Mouse (Mus musculus) liver, adult 10 weeks (tissue): ENCODE data around the gene Olfr156. TPM values are rescaled to one million over a fixed set of nuclear protein-coding genes. Genes with fewer than 3 reads are reported as not detected.

ENCODE experiments used
- polyA plus RNA-seq: library from polyadenylated mRNA; stranded (reverse); fragments of 350-450 nt; fragmentation: Illumina TruSeq; extraction: RNeasy Lipid Tissue Mini Kit (QIAGEN cat#74804); gene quantifications from one replicate; pipeline ENCODE4 v1.2.3, GENCODE M21; 2014; ENCODE audit warnings: low read depth, low replicate concordance

Gene Olfr156
- not detected for polyA plus RNA-seq

GRCm38 (mm10) chr4:43823845-43824337 lies at the start of gene Olfr156:
TSS of gene Olfr156 (minus strand) at chr4:43823895.

GRCm38 (mm10) chr4:43851265-43851664 lies 27.6 kb upstream of the Olfr156 start, which contains the start of gene Olfr155:
TSS of gene Olfr155 (plus strand) at chr4:43851565.

GRCm38 (mm10) chr4:43840101-43840500 lies 16.4 kb upstream of the Olfr156 start, which contains the start of gene Olfr157:
TSS of gene Olfr157 (minus strand) at chr4:43840201.

GRCm38 (mm10) chr4:43770909-43771308 lies 52.8 kb downstream of the Olfr156 start, which contains the start of gene Olfr159:
TSS of gene Olfr159 (minus strand) at chr4:43771009.

Other genes starting within 250 kb of the Olfr156 start
- gene Rgp1, start 245.2 kb downstream of the Olfr156 start, polyA plus RNA-seq = 5.0 TPM
- 2.2 TPM for gene Gba2, start 245.0 kb downstream of the Olfr156 start, polyA plus RNA-seq
- gene Msmp, start 239.4 kb downstream of the Olfr156 start, polyA plus RNA-seq = not detected
- gene Npr2, start 192.0 kb downstream of the Olfr156 start, polyA plus RNA-seq = 17.8 TPM
- gene Spag8, start 170.3 kb downstream of the Olfr156 start, polyA plus RNA-seq = not detected
- 23.0 TPM for gene Hint2, start 167.4 kb downstream of the Olfr156 start, polyA plus RNA-seq
- gene Tmem8b, start 154.9 kb downstream of the Olfr156 start, polyA plus RNA-seq = 0.72 TPM
- gene Fam221b, start 154.8 kb downstream of the Olfr156 start, polyA plus RNA-seq = not detected
- gene Olfr70, start 123.1 kb downstream of the Olfr156 start, polyA plus RNA-seq = not detected
- not detected for gene Olfr71, start 113.6 kb downstream of the Olfr156 start, polyA plus RNA-seq
- not detected for gene Hrct1, start 96.7 kb downstream of the Olfr156 start, polyA plus RNA-seq
- gene Spaar, start 93.9 kb downstream of the Olfr156 start, polyA plus RNA-seq = not detected
- not detected for gene Olfr159, start 52.9 kb downstream of the Olfr156 start, polyA plus RNA-seq
- gene Olfr157, start 16.3 kb upstream of the Olfr156 start, polyA plus RNA-seq = not detected
- gene Olfr155, start 27.7 kb upstream of the Olfr156 start, polyA plus RNA-seq = not detected
- 2.9 TPM for gene Reck, start 51.6 kb upstream of the Olfr156 start, polyA plus RNA-seq
- 2.2 TPM for gene Glipr2, start 133.5 kb upstream of the Olfr156 start, polyA plus RNA-seq
- not detected for gene Ccin, start 159.6 kb upstream of the Olfr156 start, polyA plus RNA-seq
- 52.0 TPM for gene Clta, start 180.6 kb upstream of the Olfr156 start, polyA plus RNA-seq